Mouse (Mus musculus): ENCODE data around the gene Wrap53. TPM values are rescaled to one million over a fixed set of nuclear protein-coding genes. Genes with fewer than 3 reads are reported as not detected.

Gene Wrap53
- total and polyA plus RNA-seq, 3 experiments: 18.5 to 24.5 TPM; not detected in 1

DNA sequence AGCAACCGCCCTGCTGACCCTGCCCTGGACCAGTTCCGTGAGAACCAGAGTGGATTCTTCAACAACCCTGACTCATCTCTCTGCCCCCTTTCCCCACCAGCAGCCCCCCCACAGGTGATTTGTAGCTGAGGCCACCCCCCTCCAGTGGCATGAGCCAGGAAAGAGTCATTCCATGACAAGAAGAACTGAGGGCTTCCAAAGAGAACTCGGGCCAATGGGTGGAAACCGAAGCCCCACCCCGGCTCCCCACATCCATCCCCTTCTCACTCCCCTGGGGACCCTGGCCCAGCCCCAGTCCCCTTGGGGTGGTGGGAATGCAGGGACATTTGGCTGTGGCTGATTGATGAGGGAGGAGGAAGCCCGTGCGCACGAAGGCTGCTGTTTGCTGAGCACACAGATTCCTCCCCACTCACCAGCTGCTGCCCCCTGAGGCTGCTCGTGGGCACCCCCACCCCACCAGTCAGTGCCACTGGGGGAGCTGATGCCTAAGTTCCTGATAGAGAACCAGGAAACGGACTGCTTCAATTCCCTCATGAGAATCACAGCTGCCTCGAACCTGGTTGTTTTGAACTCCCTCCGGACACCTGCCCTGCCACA is 30.9 kb downstream of the Wrap53 start, which contains the start of gene Dnah2:
Dnah2 (minus strand) TSS at position 51 of the 597 bp plus-strand sequence.
- no peak for TF ChIP-seq TBP (IDR thresholded peaks at IDR 0.05; ENCODE audit: low read depth, low read length)
- TF ChIP-seq RAD21 (IDR thresholded peaks at IDR 0.05; ENCODE audit: low read depth, low read length): no peak
- no peak for TF ChIP-seq RCOR1 (IDR thresholded peaks at IDR 0.05; ENCODE audit: low read depth, low read length)
- TF ChIP-seq USF1 (IDR thresholded peaks at IDR 0.05; ENCODE audit: low read depth, low read length): no peak
- Histone ChIP-seq H3K9me3 (replicated peaks; ENCODE audit: insufficient read depth, low read length) (no peaks in the 10 kb centered on the region), H3K4me3 (ENCODE audit: control insufficient read depth in 1 of 2, insufficient read depth in 1 of 2, low read depth in 2 of 2, low read length in 2 of 2) (no peak within 1 kb of the TSS), H3K79me2 (ENCODE audit: control insufficient read depth, insufficient read depth, low read length, poor library complexity) (no peaks in the 10 kb centered on the region), H3K27ac (ENCODE audit: control insufficient read depth, low read depth, low read length) (no peak within 1 kb of the TSS), H3K9ac (ENCODE audit: control insufficient read depth, low read depth, low read length, poor library complexity, severe bottlenecking) (no peak within 1 kb of the TSS), H3K4me1 (ENCODE audit: control insufficient read depth in 1 of 2, insufficient read depth in 2 of 2, low read length in 2 of 2) (no peaks in the 10 kb centered on the region), H3K27me3 (ENCODE audit: control insufficient read depth in 1 of 2, insufficient read depth in 2 of 2, low read length in 2 of 2) (peaks cover 2 to 10% of the 10 kb centered on the region in 2 experiments), H3K36me3 (ENCODE audit: control insufficient read depth in 1 of 2, insufficient read depth in 2 of 2, low read length in 2 of 2) (no peaks in the 10 kb centered on the region)
- no peak for DNase-seq (ENCODE audit: low read depth, low spot score)

DNA sequence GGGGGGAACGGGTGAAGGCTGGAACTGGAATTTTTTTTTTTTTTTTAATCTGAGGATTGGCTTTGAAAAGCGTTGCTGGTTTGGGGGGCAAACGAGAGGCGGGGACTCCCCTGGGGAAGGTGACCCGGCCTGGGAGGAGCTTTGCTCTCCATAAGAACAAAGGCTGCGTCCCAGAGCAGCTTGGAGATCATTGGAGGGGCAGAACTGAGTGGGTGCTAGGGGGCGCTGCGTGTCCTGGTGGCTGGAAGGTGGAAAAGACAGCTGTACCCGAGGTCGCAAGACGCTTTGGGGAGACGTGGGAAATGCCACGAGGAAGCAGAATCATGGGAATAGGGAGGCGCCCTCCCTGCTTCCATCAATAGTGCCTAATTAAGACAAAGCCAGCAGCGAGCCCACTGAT is 33.0 kb downstream of the Wrap53 start:
- no peaks in the 10 kb centered on the region for H3K36me3 ChIP-seq (ENCODE audit: control insufficient read depth in 1 of 2, insufficient read depth in 2 of 2, low read length in 2 of 2)
- TF ChIP-seq BHLHE40 (IDR thresholded peaks at IDR 0.05; ENCODE audit: borderline replicate concordance, low read depth, low read length): no peak
- peak in 2 of 3 experiments; percentile 30 to 48; a peak in 5 of 6 replicates for TF ChIP-seq CTCF (IDR thresholded peaks at IDR 0.05 in 2 of 3, conservative IDR thresholded peaks at IDR 0.05 in 1 of 3; ENCODE audit: control insufficient read depth in 1 of 3, insufficient read depth in 1 of 3, low read depth in 2 of 3, low read length in 3 of 3, poor library complexity in 1 of 3, severe bottlenecking in 1 of 3)
- H3K4me3 ChIP-seq (ENCODE audit: control insufficient read depth in 1 of 2, insufficient read depth in 1 of 2, low read depth in 2 of 2, low read length in 2 of 2): no peak overlapping the region
- no peak overlapping the region for H3K9ac ChIP-seq (ENCODE audit: control insufficient read depth, low read depth, low read length, poor library complexity, severe bottlenecking)
- no peaks in the 10 kb centered on the region for H3K4me1 ChIP-seq (ENCODE audit: control insufficient read depth in 1 of 2, insufficient read depth in 2 of 2, low read length in 2 of 2)
- no peaks in the 10 kb centered on the region for H3K79me2 ChIP-seq (ENCODE audit: control insufficient read depth, insufficient read depth, low read length, poor library complexity)
- DNase-seq (ENCODE audit: low read depth, low spot score): no peak
- H3K27me3 ChIP-seq (ENCODE audit: control insufficient read depth in 1 of 2, insufficient read depth in 2 of 2, low read length in 2 of 2): peaks cover 11 to 16% of the 10 kb centered on the region in 2 experiments
- no peaks in the 10 kb centered on the region for H3K9me3 ChIP-seq (replicated peaks; ENCODE audit: insufficient read depth, low read length)
- H3K27ac ChIP-seq (ENCODE audit: control insufficient read depth, low read depth, low read length): no peak overlapping the region

DNA sequence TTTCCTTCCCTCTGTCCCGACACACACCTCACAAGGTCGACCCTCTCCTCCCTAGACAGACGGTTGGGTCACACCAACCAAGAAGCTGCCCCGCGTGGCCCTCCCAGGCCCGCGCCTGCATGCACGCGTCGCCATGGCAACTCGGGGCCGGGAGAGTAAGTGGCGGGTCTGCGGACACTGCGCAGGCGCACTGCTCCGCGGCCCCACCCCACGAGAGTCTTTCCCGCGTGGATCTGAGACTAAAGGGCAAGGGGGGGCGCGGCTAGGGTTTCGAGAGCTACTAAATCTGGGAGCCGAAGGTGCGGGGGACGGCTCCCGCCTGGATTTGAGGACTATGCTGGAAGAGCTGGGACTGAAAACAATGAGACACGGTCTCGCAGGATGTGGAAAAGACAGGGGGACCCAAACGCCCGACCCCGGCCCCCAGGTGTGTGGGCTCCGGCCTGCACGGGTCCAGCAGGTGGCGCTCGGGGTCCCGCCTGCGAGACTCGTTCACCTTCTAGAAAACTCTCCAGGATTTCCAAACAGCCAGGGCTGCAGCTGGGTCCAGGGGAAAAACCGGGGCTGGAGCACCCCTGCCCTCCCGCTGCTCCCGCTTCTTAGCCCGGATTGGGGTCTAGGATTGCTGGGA is 33.5 kb downstream of the Wrap53 start:
- DNase-seq (ENCODE audit: low read depth, low spot score): peak; percentile 57
- Histone ChIP-seq H3K9ac (ENCODE audit: control insufficient read depth, low read depth, low read length, poor library complexity, severe bottlenecking) (no peak overlapping the region), H3K4me1 (ENCODE audit: control insufficient read depth in 1 of 2, insufficient read depth in 2 of 2, low read length in 2 of 2) (no peaks in the 10 kb centered on the region), H3K36me3 (ENCODE audit: control insufficient read depth in 1 of 2, insufficient read depth in 2 of 2, low read length in 2 of 2) (no peaks in the 10 kb centered on the region), H3K4me3 (ENCODE audit: control insufficient read depth in 1 of 2, insufficient read depth in 1 of 2, low read depth in 2 of 2, low read length in 2 of 2) (no peak overlapping the region; a peak in 1 of 4 replicates), H3K79me2 (ENCODE audit: control insufficient read depth, insufficient read depth, low read length, poor library complexity) (no peaks in the 10 kb centered on the region), H3K9me3 (replicated peaks; ENCODE audit: insufficient read depth, low read length) (no peaks in the 10 kb centered on the region), H3K27me3 (ENCODE audit: control insufficient read depth in 1 of 2, insufficient read depth in 2 of 2, low read length in 2 of 2) (peaks cover 11 to 16% of the 10 kb centered on the region in 2 experiments), H3K27ac (ENCODE audit: control insufficient read depth, low read depth, low read length) (no peak overlapping the region)
- TF ChIP-seq TAL1 (IDR thresholded peaks at IDR 0.05; ENCODE audit: low read length) (no peak), JUND (IDR thresholded peaks at IDR 0.05; ENCODE audit: low read depth, low read length) (no peak), MYC (IDR thresholded peaks at IDR 0.05; ENCODE audit: low read depth, low read length) (no peak), MXI1 (IDR thresholded peaks at IDR 0.05; ENCODE audit: low read depth, low read length) (no peak), ZC3H11A (IDR thresholded peaks at IDR 0.05; ENCODE audit: low read depth, low read length) (peak; percentile 57), E2F4 (IDR thresholded peaks at IDR 0.05; ENCODE audit: borderline replicate concordance, low read depth, low read length) (no peak), EP300 (IDR thresholded peaks at IDR 0.05; ENCODE audit: low read depth in 1 of 2, low read length in 2 of 2) (no peak), HCFC1 (IDR thresholded peaks at IDR 0.05; ENCODE audit: low read depth, low read length) (no peak), NRF1 (IDR thresholded peaks at IDR 0.05; ENCODE audit: insufficient read depth, low read depth, low read length, poor library complexity, severe bottlenecking) (peak; percentile 37; the same call in 1 of the 2 replicates), UBTF (IDR thresholded peaks at IDR 0.05; ENCODE audit: borderline replicate concordance, insufficient read depth, low read depth, low read length) (no peak), SIN3A (IDR thresholded peaks at IDR 0.05; ENCODE audit: low read length) (no peak; the same call in 1 of the 2 replicates), MAZ (IDR thresholded peaks at IDR 0.05; ENCODE audit: low read depth, low read length) (peak; percentile 62; the same call in 1 of the 2 replicates), MEF2A (IDR thresholded peaks at IDR 0.05; ENCODE audit: extremely low read depth, insufficient replicate concordance, low read depth, low read length, poor library complexity, severe bottlenecking) (no peak), GATA1 (IDR thresholded peaks at IDR 0.05; ENCODE audit: low read depth, low read length) (no peak), MYB (IDR thresholded peaks at IDR 0.05; ENCODE audit: low read depth, low read length) (no peak), USF1 (IDR thresholded peaks at IDR 0.05; ENCODE audit: low read depth, low read length) (no peak), USF2 (IDR thresholded peaks at IDR 0.05; ENCODE audit: borderline replicate concordance in 1 of 2, insufficient read depth in 1 of 2, low read depth in 1 of 2, low read length in 2 of 2) (no peak), POLR2AphosphoS2 (IDR thresholded peaks at IDR 0.05; ENCODE audit: low read length) (no peak)

All from MEL (cell line).